Mouse (Mus musculus) heart, embryonic 15.5 days (tissue): ENCODE measurements around the gene E130308A19Rik. TPM values are rescaled to one million over a fixed set of nuclear protein-coding genes. Genes with fewer than 3 reads are reported as not detected.

Experiments used
- ATAC-seq: fragments of 200-750 bp; cut with Nextera tagmentation; replicated peaks from 2 replicates; pipeline ENCODE4 v1.8.0; 2017; ENCODE audit warnings: low read depth, moderate TSS enrichment; ENCODE audit not compliant: insufficient number of reproducible peaks, insufficient read depth, low FRiP score
- H3K27ac ChIP-seq: fragments of 300-500 bp; sonication (generic); 2 replicates; pipeline ENCODE4 v1.5.1; 2015; ENCODE audit warnings: mild to moderate bottlenecking, inconsistent platforms
- H3K27me3 ChIP-seq: fragments of 300-500 bp; sonication (generic); 2 replicates; pipeline ENCODE4 v1.6.1; 2015; ENCODE audit warnings: inconsistent platforms
- H3K36me3 ChIP-seq: fragments of 300-500 bp; sonication (generic); 2 replicates; pipeline ENCODE4 v1.6.1; 2015; ENCODE audit warnings: mild to moderate bottlenecking, inconsistent platforms
- H3K4me1 ChIP-seq: fragments of 300-500 bp; sonication (generic); replicated peaks from 2 replicates; pipeline ENCODE4 v1.6.1; 2015; ENCODE audit warnings: inconsistent platforms
- H3K4me2 ChIP-seq: fragments of 300-500 bp; sonication (generic); 2 replicates; pipeline ENCODE4 v1.6.1; 2015; ENCODE audit warnings: inconsistent platforms, mild to moderate bottlenecking, moderate library complexity
- H3K4me3 ChIP-seq: fragments of 300-500 bp; sonication (generic); 2 replicates; pipeline ENCODE4 v1.5.1; 2015; ENCODE audit warnings: mild to moderate bottlenecking, inconsistent platforms
- H3K9ac ChIP-seq: fragments of 300-500 bp; sonication (generic); 2 replicates; pipeline ENCODE4 v1.6.1; 2015; ENCODE audit warnings: mild to moderate bottlenecking, inconsistent platforms
- H3K9me3 ChIP-seq: fragments of 300-500 bp; sonication (generic); replicated peaks from 2 replicates; pipeline ENCODE4 v1.6.1; 2016; ENCODE audit warnings: inconsistent platforms
- WGBS: fragments of 180-500 bp; shearing (Covaris S2); methylation state at CpG from one replicate; pipeline ENCODE4 v1.1.7; 2015; ENCODE audit warnings: mixed read lengths; 5-methylcytosine and 5-hydroxymethylcytosine counted together
- polyA plus RNA-seq: library from polyadenylated mRNA; unstranded; fragments of >200 nt; fragmentation: Nextera tagmentation; extraction: Ambion mirVana; gene quantifications from 2 replicates; pipeline ENCODE4 v1.2.1, GENCODE M21; 2015

E130308A19Rik gene
- polyA plus RNA-seq, 1 experiment from 2014 or later: 17.3 TPM

DNA sequence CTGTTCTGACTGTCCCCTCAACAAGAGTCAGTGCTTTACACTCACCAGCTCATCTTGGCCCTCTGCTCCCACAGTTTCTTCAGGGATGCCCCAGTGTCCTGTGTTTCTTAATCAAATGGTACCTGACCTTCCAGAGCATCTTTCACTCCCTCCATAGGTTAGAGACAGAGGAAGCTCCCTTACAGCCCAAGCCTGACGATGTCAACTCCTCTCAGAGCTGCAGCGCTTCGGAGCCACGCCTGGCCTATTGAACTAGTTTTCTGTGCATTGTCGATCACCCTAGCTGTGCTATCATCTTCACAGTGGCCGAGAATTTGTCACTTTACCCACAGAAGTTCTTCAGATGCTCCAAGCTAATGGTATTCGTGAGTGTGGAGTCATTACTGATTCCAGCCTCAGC is 88.9 kb downstream of the E130308A19Rik start:
- no peak for ATAC-seq
- Histone ChIP-seq H3K9me3 (no peaks in the 10 kb centered on the region), H3K4me1 (peaks cover 5% of the 10 kb centered on the region; the same call in 1 of the 2 replicates), H3K36me3 (no peaks in the 10 kb centered on the region), H3K27me3 (no peaks in the 10 kb centered on the region), H3K4me3 (no peak overlapping the region), H3K27ac (no peak overlapping the region), H3K4me2 (no peak overlapping the region), H3K9ac (no peak overlapping the region)
- WGBS: 76% methylated on average over 7 of the region's 7 CpGs

DNA sequence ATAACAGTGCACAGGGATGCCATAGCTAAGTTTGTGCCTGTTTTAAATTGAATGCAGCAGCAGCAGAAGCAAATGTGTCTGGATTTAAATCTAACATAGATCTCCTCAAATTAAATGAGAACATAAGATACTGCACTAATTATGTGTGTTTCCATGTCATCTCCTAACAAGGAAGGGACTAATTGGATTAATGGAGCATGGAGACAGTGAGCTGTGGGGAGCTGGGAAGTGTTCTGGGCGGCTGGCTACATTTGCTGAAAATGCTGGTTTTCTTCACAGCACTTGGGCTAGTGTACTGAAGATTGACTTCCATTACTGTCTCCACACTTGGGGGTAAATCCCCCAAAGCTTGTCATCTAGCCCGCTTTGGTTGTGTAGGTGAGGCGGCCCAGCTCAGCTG is 89.5 kb downstream of the E130308A19Rik start:
- 88% methylated on average over 3 of the region's 3 CpGs for WGBS
- no peak for ATAC-seq
- Histone ChIP-seq H3K27ac (no peak overlapping the region), H3K27me3 (no peaks in the 10 kb centered on the region), H3K9me3 (no peaks in the 10 kb centered on the region), H3K36me3 (0 out of 2 replicates have a peak, but pooled peaks cover 3% of the 10 kb centered on the region), H3K4me3 (no peak overlapping the region), H3K9ac (no peak overlapping the region), H3K4me1 (peaks cover 5% of the 10 kb centered on the region; the same call in 1 of the 2 replicates), H3K4me2 (no peak overlapping the region)

DNA sequence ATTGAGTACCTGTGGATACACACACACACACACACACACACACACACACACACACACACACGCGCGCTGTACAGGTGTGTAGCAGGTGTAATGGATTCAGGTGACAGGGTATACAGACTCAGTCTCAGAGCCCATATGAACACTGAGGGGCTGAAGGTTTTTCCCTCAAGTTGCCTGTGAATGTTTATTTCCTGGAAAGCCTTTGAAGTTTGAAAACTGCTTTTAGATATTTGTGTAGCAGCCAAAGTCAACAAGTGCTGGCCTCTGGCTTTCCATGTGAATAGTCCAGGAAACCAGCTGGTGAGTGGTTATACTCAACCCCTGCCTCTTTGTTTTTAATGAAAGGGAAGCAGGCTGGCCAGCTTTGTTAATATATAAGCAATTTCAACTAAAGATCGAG is 91.3 kb downstream of the E130308A19Rik start:
- Histone ChIP-seq H3K9me3 (no peaks in the 10 kb centered on the region), H3K36me3 (0 out of 2 replicates have a peak, but pooled peaks cover 3% of the 10 kb centered on the region), H3K9ac (no peak overlapping the region), H3K27me3 (no peaks in the 10 kb centered on the region), H3K4me1 (peaks cover 5% of the 10 kb centered on the region; the same call in 1 of the 2 replicates), H3K4me3 (no peak overlapping the region), H3K4me2 (no peak overlapping the region), H3K27ac (no peak overlapping the region)
- whole genome bisulfite sequencing: 87% methylated on average over 4 of the region's 4 CpGs
- no peak for ATAC-seq

DNA sequence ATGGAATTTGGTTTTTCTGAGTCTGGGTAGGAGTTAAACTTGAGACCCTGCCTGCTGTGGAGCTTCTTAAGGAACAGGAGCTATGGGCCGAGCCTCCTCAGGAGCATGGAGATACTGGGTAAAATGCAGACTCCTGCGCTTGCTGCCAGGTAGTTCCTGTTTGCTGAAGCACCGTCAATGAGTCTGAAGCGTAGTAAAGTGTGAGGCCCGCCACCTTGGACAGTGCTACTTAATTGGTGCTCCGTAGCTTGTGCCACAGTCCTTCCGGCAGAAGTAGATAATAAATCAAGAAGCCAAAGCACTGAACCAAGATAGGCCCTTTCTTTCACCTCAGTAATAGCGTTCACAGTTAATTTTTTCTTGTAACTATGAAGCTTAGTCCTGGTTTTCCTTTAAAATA is 92.5 kb downstream of the E130308A19Rik start:
- WGBS: 73% methylated on average over 8 of the region's 8 CpGs
- no peaks in the 10 kb centered on the region for H3K9me3 ChIP-seq
- no peak overlapping the region for H3K9ac ChIP-seq
- H3K27ac ChIP-seq: no peak overlapping the region
- H3K36me3 ChIP-seq: 0 out of 2 replicates have a peak, but pooled peaks cover 3% of the 10 kb centered on the region
- no peak for ATAC-seq
- peaks cover 5% of the 10 kb centered on the region; the same call in 1 of the 2 replicates for H3K4me1 ChIP-seq
- H3K27me3 ChIP-seq: no peaks in the 10 kb centered on the region
- H3K4me3 ChIP-seq: no peak overlapping the region
- no peak overlapping the region for H3K4me2 ChIP-seq

- 87% methylated on average over 32 of the region's 32 CpGs for WGBS
- Histone ChIP-seq H3K9ac (no peak overlapping the region), H3K36me3 (0 out of 2 replicates have a peak, but pooled peaks cover 3% of the 10 kb centered on the region), H3K27me3 (no peaks in the 10 kb centered on the region), H3K9me3 (no peaks in the 10 kb centered on the region), H3K4me2 (no peak overlapping the region), H3K4me3 (no peak overlapping the region), H3K4me1 (0 out of 2 replicates have a peak, but pooled peaks cover 2% of the 10 kb centered on the region), H3K27ac (no peak overlapping the region)
- no peak for ATAC-seq
These were observed 93.7 kb downstream of the E130308A19Rik start for GRCm38 (mm10) chr4:59719481-59720355.

DNA sequence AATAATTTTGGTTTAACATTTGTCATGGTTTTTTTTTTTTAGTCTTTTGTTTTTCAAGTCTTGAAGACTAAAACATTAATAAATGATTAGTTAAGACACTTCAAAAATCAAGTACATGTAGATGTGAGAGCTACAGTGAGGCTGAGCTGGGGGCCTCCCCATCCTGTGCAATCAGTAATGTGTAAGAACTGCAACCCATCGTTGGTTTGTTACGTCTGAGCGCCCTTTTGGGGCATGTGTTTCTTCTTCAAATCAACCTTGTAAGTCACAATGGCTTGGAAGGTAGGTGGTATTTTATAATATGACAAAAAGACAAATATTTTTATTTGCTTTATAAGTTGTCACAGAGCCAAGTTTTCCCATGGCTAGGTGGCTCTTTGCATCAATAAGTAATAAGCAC is 95.8 kb downstream of the E130308A19Rik start:
- Histone ChIP-seq H3K4me2 (no peak overlapping the region), H3K9me3 (no peaks in the 10 kb centered on the region), H3K4me3 (no peak overlapping the region), H3K36me3 (0 out of 2 replicates have a peak, but pooled peaks cover 3% of the 10 kb centered on the region), H3K27me3 (no peaks in the 10 kb centered on the region), H3K27ac (no peak overlapping the region), H3K9ac (no peak overlapping the region), H3K4me1 (no peaks in the 10 kb centered on the region)
- no peak for ATAC-seq
- WGBS: 91% methylated on average over 3 of the region's 3 CpGs

DNA sequence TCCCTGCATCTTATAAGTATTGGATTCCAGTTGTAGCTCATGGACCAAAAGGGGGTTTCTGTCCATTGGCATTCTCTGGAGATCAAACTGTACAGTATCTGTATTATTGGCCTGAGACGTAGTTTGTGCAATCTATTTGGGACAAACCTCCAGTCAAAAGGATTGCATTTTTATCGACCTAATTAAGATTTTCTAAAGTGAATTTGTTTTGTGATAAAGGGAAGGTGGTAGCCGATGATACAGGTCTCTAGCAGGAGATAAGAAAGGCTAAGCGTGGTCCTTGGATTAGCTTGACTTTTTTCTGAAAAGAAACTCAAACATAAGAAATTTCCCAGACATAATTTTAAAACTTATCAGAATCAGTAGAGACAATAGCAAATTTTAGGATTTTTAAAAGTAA is 99.6 kb downstream of the E130308A19Rik start:
- Histone ChIP-seq H3K4me2 (no peak overlapping the region), H3K36me3 (no peaks in the 10 kb centered on the region), H3K4me1 (no peaks in the 10 kb centered on the region), H3K9me3 (no peaks in the 10 kb centered on the region), H3K4me3 (no peak overlapping the region), H3K27me3 (no peaks in the 10 kb centered on the region), H3K9ac (no peak overlapping the region), H3K27ac (no peak overlapping the region)
- no peak for ATAC-seq
- 71% methylated on average over 4 of the region's 4 CpGs for WGBS

- Histone ChIP-seq H3K36me3 (no peaks in the 10 kb centered on the region), H3K9ac (no peak overlapping the region), H3K9me3 (no peaks in the 10 kb centered on the region), H3K27ac (no peak overlapping the region), H3K4me3 (no peak overlapping the region), H3K4me2 (no peak overlapping the region), H3K27me3 (no peaks in the 10 kb centered on the region), H3K4me1 (no peaks in the 10 kb centered on the region)
- 89% methylated on average over 12 of the region's 12 CpGs for WGBS
- no peak for ATAC-seq
These were observed 100.5 kb downstream of the E130308A19Rik start for GRCm38 (mm10) chr4:59726501-59726900.

- Histone ChIP-seq H3K4me2 (no peak overlapping the region), H3K36me3 (no peaks in the 10 kb centered on the region), H3K27ac (no peak overlapping the region), H3K9me3 (no peaks in the 10 kb centered on the region), H3K4me3 (no peak overlapping the region), H3K9ac (no peak overlapping the region), H3K27me3 (no peaks in the 10 kb centered on the region), H3K4me1 (no peaks in the 10 kb centered on the region)
- no peak for ATAC-seq
- 81% methylated on average over 5 of the region's 5 CpGs for whole genome bisulfite sequencing
These were observed 101.3 kb downstream of the E130308A19Rik start for GRCm38 (mm10) chr4:59727187-59727877.

- H3K9me3 ChIP-seq: no peaks in the 10 kb centered on the region
- WGBS: 83% methylated on average over 9 of the region's 9 CpGs
- H3K4me3 ChIP-seq: no peak overlapping the region
- H3K27me3 ChIP-seq: no peaks in the 10 kb centered on the region
- H3K4me1 ChIP-seq: no peaks in the 10 kb centered on the region
- H3K36me3 ChIP-seq: no peaks in the 10 kb centered on the region
- H3K27ac ChIP-seq: no peak overlapping the region
- no peak overlapping the region for H3K4me2 ChIP-seq
- no peak for ATAC-seq
- no peak overlapping the region for H3K9ac ChIP-seq
These were observed 101.9 kb downstream of the E130308A19Rik start for GRCm38 (mm10) chr4:59727878-59728261.

DNA sequence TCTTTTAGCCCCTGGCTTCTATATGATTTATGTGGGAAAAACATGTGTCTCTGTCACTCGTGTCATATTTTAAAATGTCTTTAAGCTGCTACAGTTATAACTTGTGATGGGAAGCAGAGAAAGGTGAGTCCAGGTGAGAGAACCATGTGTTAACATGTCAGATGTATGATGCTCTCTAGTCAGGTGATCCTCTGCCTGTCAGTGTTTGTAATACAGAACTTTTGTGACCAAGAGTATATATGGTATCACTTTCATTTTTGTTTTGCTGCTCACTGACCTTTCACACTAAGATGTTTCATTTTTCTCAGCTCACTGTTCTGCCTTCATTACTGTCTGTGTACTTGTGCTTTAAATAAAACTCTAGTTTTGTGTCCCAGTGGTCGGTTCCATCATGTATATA is 102.8 kb downstream of the E130308A19Rik start:
- no peak overlapping the region for H3K9ac ChIP-seq
- ATAC-seq: no peak
- H3K4me2 ChIP-seq: no peak overlapping the region
- H3K36me3 ChIP-seq: no peaks in the 10 kb centered on the region
- H3K4me1 ChIP-seq: no peaks in the 10 kb centered on the region
- no peaks in the 10 kb centered on the region for H3K27me3 ChIP-seq
- H3K9me3 ChIP-seq: no peaks in the 10 kb centered on the region
- H3K4me3 ChIP-seq: no peak overlapping the region
- H3K27ac ChIP-seq: no peak overlapping the region
- 71% methylated on average over 2 of the region's 2 CpGs for WGBS
